Mouse (Mus musculus): Measurements from ENCODE around the gene Ift43. TPM values are rescaled to one million over a fixed set of nuclear protein-coding genes. Genes with fewer than 3 reads are reported as not detected.

Ift43 gene
- polyA plus RNA-seq, 1 experiment from 2014 or later, result 72.9 TPM

DNA sequence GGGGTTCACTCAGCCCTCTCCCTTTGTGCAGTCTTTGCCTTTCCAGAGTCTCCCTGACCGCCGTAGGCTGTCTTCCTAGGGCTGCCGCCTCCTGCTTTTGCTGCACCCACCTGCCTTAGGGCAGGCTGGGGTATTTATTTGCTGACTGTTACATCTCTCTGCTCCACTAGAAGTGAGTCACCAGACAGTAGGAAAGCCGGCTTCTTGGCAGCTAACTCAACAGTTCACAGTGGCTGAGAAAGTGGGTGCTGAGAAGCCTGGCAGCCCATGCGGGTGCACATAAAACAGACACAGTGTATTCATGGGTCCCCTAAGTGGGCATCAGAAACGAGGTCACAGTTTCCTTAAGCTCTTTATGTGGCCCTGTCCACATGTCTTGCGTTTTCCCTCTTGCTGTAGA, 3.5 kb downstream of the Ift43 start:
- no peak overlapping the region for H3K9ac ChIP-seq
- no peak overlapping the region for H3K4me3 ChIP-seq
- H3K4me2 ChIP-seq, result no peak overlapping the region
- H3K4me1 ChIP-seq (replicated peaks), result peaks cover 11% of the 10 kb centered on the region
- no peak for ATAC-seq (ENCODE audit: low FRiP score)
- WGBS, result 96% methylated on average over 7 of the region's 7 CpGs
- peaks cover 41% of the 10 kb centered on the region for H3K36me3 ChIP-seq
- no peak overlapping the region for H3K27ac ChIP-seq
- peaks cover 3% of the 10 kb centered on the region; the same call in 1 of the 2 replicates for H3K27me3 ChIP-seq
- no peaks in the 10 kb centered on the region for H3K9me3 ChIP-seq

DNA sequence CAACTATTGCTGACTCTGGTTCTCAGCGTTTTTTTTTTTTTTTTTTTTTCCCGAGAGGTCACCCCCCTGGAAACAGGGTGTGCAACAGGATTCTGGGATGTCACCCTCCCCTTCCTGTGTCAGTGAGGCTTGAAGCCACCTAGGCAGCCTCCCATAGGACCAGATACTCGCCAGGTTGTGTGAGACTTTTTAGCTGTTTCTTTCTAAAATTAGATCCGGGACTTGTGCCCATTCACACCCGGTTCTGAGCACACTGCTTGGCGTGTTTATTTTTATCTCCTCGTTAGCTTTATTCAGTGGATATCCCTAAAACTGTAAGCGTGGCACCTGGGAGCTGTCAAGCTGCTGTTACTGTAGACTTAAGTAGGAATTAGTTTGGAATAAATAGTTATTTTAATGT, 4.2 kb downstream of the Ift43 start:
- no peak for ATAC-seq (ENCODE audit: low FRiP score)
- Histone ChIP-seq H3K4me1 (replicated peaks) (peaks cover 12% of the 10 kb centered on the region), H3K9me3 (no peaks in the 10 kb centered on the region), H3K4me2 (no peak overlapping the region), H3K4me3 (no peak overlapping the region), H3K36me3 (peaks cover 41% of the 10 kb centered on the region), H3K9ac (no peak overlapping the region), H3K27ac (no peak overlapping the region), H3K27me3 (peaks cover 3% of the 10 kb centered on the region; the same call in 1 of the 2 replicates)
- 87% methylated on average over 8 of the region's 8 CpGs for WGBS

DNA sequence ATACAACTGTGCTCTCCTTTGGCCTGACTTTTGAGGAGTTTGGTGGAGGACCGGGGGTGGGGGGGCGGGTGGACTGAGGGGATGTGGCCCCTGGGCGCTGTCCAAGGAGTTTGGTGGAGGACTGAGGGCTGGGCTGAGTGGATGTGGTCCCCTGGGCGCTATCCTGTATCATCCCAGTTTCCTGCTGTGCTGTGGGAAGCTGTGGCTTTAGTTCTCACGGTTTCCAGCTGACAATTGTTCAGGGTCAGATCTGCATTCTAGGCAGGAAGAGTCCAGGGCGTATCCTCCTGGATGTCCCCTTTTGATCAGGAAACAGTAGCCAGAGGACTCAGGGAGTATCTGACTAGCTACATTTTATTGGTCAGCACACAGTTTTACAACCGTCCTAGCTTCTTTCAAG, 5.7 kb downstream of the Ift43 start:
- Histone ChIP-seq H3K4me2 (no peak overlapping the region), H3K9ac (no peak overlapping the region), H3K27ac (no peak overlapping the region), H3K9me3 (no peaks in the 10 kb centered on the region), H3K27me3 (0 out of 2 replicates have a peak, but pooled peaks cover 2% of the 10 kb centered on the region), H3K4me1 (replicated peaks) (peaks cover 16% of the 10 kb centered on the region), H3K36me3 (peaks cover 47% of the 10 kb centered on the region), H3K4me3 (no peak overlapping the region)
- WGBS, result 69% methylated on average over 7 of the region's 7 CpGs
- ATAC-seq (ENCODE audit: low FRiP score), result no peak

DNA sequence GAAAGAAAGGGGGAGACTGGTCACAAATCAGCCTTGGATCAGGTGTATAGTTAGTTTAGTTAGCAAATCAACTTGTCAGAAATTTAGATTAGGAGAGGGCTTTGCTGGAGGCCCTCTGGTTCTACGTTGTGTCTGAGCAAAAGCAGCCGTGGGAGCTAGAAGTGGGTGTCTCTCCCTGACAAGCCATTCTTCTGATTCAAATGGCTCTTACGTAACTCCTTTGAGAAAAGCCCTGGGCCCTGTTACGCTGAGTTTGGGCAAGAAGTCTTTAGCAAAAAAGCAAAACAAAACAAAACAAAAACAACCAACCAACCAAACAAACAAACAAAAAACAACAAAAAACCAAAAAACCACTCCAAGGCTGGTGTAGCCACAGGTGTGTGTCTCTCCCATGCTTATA, 8.4 kb downstream of the Ift43 start:
- Histone ChIP-seq H3K27ac (no peak overlapping the region), H3K4me1 (replicated peaks) (peaks cover 8% of the 10 kb centered on the region; the same call in 1 of the 2 replicates), H3K27me3 (0 out of 2 replicates have a peak, but pooled peaks cover 2% of the 10 kb centered on the region), H3K9ac (no peak overlapping the region), H3K9me3 (no peaks in the 10 kb centered on the region), H3K36me3 (peaks cover 55% of the 10 kb centered on the region), H3K4me3 (no peak overlapping the region), H3K4me2 (no peak overlapping the region)
- WGBS, result 66% methylated on average over 4 of the region's 4 CpGs
- no peak for ATAC-seq (ENCODE audit: low FRiP score)

DNA sequence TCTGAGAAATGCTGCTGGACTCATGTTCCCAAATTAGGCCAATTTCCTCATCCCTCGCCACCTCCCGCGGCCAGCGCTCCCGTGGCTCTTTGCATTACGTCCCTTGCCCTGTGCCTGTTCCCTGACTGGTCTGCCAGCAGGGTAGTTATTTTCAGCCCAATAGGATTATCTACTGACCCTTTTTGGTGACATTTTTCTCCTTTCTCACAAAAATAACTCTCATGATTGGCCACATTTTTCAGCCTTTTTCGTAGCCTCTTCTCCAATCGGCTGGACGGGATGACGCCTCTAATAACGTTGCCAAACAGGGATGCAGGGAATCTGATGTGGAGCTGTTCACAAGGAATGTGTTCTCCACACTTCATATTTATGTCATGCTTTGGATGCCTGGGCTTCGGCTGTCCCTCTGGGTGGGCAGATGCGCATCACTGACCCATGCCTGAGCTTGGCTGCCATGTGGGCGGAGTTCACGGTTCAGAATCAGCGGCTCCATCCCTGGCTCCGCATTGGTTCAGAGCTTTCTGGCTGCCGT, 9.3 kb downstream of the Ift43 start:
- H3K9ac ChIP-seq, result no peak overlapping the region
- H3K4me1 ChIP-seq (replicated peaks), result peaks cover 8% of the 10 kb centered on the region; the same call in 1 of the 2 replicates
- 0 out of 2 replicates have a peak, but pooled peaks cover 2% of the 10 kb centered on the region for H3K27me3 ChIP-seq
- ATAC-seq (ENCODE audit: low FRiP score), result no peak
- H3K36me3 ChIP-seq, result peaks cover 47% of the 10 kb centered on the region
- no peak overlapping the region for H3K4me2 ChIP-seq
- WGBS, result 53% methylated on average over 18 of the region's 18 CpGs
- no peaks in the 10 kb centered on the region for H3K9me3 ChIP-seq
- no peak overlapping the region for H3K27ac ChIP-seq
- H3K4me3 ChIP-seq, result no peak overlapping the region

GRCm38 (mm10) chr12:86094075-86094474, 11.7 kb downstream of the Ift43 start:
- Histone ChIP-seq H3K9me3 (no peaks in the 10 kb centered on the region), H3K9ac (no peak overlapping the region), H3K36me3 (peaks cover 42% of the 10 kb centered on the region), H3K27me3 (0 out of 2 replicates have a peak, but pooled peaks cover 2% of the 10 kb centered on the region), H3K27ac (no peak overlapping the region), H3K4me2 (no peak overlapping the region), H3K4me3 (no peak overlapping the region), H3K4me1 (replicated peaks) (peaks cover 8% of the 10 kb centered on the region; the same call in 1 of the 2 replicates)
- no peak for ATAC-seq (ENCODE audit: low FRiP score)
- WGBS, result 94% methylated on average over 4 of the region's 4 CpGs

DNA sequence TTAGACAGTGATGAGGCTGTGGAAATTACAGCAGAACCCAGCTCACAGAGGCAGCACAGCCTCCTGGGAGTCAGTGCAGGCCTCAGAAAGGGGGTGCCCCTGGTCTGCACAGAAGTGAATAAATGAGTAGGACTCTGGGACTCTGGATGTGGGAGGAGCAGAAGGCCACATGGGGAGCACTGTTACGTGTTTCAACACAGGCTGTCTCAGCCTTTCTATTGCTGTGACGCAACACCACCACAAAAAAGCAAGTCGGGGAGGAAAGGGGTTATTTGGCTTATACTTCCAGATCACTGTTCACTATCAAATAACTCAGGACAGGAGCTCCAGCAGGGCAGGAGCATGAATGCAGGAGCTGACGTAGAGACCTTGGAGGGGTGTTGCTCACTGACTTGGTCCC, 13.5 kb downstream of the Ift43 start:
- peaks cover 8% of the 10 kb centered on the region; the same call in 1 of the 2 replicates for H3K4me1 ChIP-seq (replicated peaks)
- WGBS, result 83% methylated on average over 4 of the region's 4 CpGs

DNA sequence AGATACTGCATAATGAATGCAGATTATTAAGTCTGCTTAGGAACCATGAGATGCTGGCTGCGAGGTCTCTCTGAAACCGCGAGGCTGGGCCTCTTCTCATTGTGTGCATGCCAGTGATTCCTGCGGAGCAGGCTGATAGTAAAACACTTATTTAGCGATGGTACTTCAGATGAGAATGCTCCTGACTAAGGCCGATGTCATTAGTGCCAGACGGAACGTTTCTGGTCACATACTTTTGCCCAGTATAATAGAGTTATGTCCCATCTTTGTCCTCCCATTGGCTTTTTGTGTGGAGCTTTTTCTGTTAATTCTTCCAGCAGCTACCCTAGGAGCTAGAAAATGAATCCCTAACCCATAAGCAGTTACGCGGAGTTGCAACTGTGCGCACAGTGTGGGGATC, 15.4 kb downstream of the Ift43 start:
- no peak overlapping the region for H3K27ac ChIP-seq
- H3K9ac ChIP-seq, result no peak overlapping the region
- H3K4me1 ChIP-seq (replicated peaks), result peaks cover 8% of the 10 kb centered on the region
- no peaks in the 10 kb centered on the region for H3K27me3 ChIP-seq
- H3K4me3 ChIP-seq, result no peak overlapping the region
- ATAC-seq (ENCODE audit: low FRiP score), result no peak
- H3K9me3 ChIP-seq, result no peaks in the 10 kb centered on the region
- 75% methylated on average over 11 of the region's 11 CpGs for WGBS
- H3K4me2 ChIP-seq, result no peak overlapping the region
- peaks cover 31% of the 10 kb centered on the region for H3K36me3 ChIP-seq

More for the DNA sequence above, 13.5 kb downstream of the Ift43 start:
- Histone ChIP-seq H3K27me3 (0 out of 2 replicates have a peak, but pooled peaks cover 2% of the 10 kb centered on the region), H3K4me3 (no peak overlapping the region), H3K36me3 (peaks cover 37% of the 10 kb centered on the region), H3K4me2 (no peak overlapping the region), H3K9ac (no peak overlapping the region), H3K9me3 (no peaks in the 10 kb centered on the region), H3K27ac (no peak overlapping the region)
- no peak for ATAC-seq (ENCODE audit: low FRiP score)

DNA sequence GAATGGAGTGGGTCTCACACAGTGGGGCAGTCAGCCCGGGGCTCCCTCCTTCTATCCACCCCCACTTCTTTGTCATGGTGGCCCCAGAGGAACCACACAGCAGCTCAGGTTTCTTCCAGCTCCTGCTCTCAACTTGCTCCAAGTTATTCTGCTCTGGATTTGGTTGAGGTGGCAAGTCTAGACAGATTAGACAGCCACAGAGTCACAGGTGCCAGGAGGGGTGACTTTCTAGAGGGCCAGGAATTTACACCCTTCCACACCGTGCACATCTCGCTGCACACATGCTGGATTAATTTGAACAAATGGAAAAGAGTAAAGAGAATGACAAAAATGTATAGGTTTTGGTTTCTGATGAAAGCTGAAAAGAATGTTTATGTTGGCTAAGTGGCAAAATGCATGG, 18.4 kb downstream of the Ift43 start:
- Histone ChIP-seq H3K9me3 (no peaks in the 10 kb centered on the region), H3K27ac (no peak overlapping the region), H3K4me1 (replicated peaks) (peaks cover 28% of the 10 kb centered on the region), H3K36me3 (peaks cover 24% of the 10 kb centered on the region), H3K4me3 (no peak overlapping the region), H3K27me3 (no peaks in the 10 kb centered on the region), H3K4me2 (no peak overlapping the region), H3K9ac (no peak overlapping the region)
- WGBS, result 95% methylated on average over 3 of the region's 3 CpGs
- ATAC-seq (ENCODE audit: low FRiP score), result no peak

DNA sequence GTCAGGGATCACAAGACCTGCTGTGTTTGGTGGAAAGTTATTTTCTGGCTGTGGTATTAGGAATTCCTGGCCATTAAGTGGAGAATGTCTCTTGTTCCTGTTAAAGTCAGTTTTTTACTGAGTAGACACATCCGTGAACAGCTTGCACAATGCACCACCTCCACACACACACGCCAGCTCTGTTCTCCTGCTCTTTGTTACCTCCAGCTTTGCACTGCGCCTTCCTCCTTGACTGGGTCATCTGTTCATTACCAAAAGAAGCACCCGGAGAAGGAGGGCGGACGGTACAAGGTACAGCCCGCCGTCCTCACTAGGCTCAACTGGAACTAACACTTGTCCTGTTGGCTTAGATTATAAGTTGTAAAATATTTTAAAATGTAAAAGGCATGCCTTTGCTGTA, 20.3 kb downstream of the Ift43 start:
- Histone ChIP-seq H3K36me3 (peaks cover 18% of the 10 kb centered on the region; the same call in 1 of the 2 replicates), H3K4me3 (no peak overlapping the region), H3K27me3 (no peaks in the 10 kb centered on the region), H3K27ac (0 out of 2 replicates have a peak overlapping the region, but pooled peaks have one; percentile 53), H3K4me1 (replicated peaks) (peaks cover 28% of the 10 kb centered on the region), H3K4me2 (no peak overlapping the region), H3K9me3 (no peaks in the 10 kb centered on the region), H3K9ac (no peak overlapping the region)
- no peak for ATAC-seq (ENCODE audit: low FRiP score)
- 75% methylated on average over 8 of the region's 8 CpGs for WGBS

DNA sequence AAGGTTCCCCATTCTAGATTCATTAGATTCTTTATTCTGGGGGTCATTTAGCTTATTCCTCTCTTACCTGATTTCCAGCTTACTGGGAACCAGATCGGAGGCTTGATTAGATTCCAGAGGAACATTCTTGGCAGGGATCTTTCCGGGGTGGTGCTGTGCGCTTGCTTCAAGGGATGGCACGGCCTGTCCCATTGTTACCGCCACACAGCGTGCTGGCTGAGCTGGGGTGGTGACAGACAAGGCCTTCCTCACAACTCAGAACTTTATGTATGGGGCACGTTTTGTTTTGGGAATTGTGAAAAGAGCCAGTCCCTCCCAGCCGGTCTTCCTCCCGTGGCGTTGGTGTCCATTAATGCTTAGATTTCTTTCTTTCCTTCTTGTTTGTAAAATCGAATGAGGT, 21.1 kb downstream of the Ift43 start:
- no peaks in the 10 kb centered on the region for H3K9me3 ChIP-seq
- peaks cover 18% of the 10 kb centered on the region for H3K36me3 ChIP-seq
- no peaks in the 10 kb centered on the region for H3K27me3 ChIP-seq
- 15% methylated on average over 11 of the region's 11 CpGs for WGBS
- H3K4me1 ChIP-seq (replicated peaks), result peaks cover 28% of the 10 kb centered on the region
- H3K4me3 ChIP-seq, result no peak overlapping the region
- H3K27ac ChIP-seq, result peak overlapping the region; percentile 53
- no peak for ATAC-seq (ENCODE audit: low FRiP score)
- no peak overlapping the region for H3K4me2 ChIP-seq
- H3K9ac ChIP-seq, result peak overlapping the region; percentile 40; the same call in 1 of the 2 replicates

DNA sequence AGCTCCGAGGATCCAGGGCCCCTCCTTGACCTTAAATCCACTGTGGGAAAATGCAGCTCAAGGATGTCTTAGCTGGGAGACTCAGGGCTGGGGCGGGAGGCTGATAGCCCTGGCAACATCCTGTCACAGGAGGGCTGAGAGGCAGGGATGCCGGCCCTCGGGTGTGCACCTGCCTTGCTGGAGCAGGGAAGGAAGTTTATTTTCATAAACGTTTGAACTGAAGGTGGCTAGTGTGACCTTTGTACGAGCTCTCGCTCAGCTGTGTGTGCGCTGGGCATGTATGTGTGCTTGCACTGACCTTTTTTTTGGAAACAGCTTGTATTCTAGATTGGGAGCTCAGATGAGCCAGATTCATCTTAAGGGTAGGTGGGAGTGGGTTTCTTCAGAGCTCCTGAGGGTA, 21.5 kb downstream of the Ift43 start:
- Histone ChIP-seq H3K9me3 (no peaks in the 10 kb centered on the region), H3K4me3 (no peak overlapping the region), H3K36me3 (peaks cover 16% of the 10 kb centered on the region), H3K27me3 (no peaks in the 10 kb centered on the region), H3K27ac (peak overlapping the region; percentile 53), H3K9ac (peak overlapping the region; percentile 40; the same call in 1 of the 2 replicates), H3K4me2 (no peak overlapping the region), H3K4me1 (replicated peaks) (peaks cover 28% of the 10 kb centered on the region)
- ATAC-seq (ENCODE audit: low FRiP score), result no peak
- 41% methylated on average over 8 of the region's 8 CpGs for WGBS

DNA sequence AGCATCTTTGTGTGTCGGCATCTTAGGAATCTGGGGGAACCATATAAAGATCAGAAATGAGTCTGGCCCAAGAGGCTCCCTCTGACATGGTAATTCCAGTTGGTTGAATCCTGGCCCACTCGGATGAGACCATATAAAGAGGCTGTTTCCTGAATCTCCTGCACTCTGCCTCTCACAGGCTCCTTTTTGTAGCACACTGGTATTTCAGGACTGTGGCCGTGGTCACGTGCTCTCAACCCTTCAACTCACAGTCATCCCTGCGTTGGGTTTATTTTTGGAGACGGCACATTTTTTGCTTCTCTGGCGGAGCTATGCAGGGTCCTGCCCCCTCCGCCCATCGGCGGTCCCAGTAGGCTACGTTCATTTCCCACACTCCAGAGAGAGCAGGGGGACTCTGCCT, 22.0 kb downstream of the Ift43 start:
- Histone ChIP-seq H3K4me1 (replicated peaks) (peaks cover 28% of the 10 kb centered on the region), H3K9ac (0 out of 2 replicates have a peak overlapping the region, but pooled peaks have one; percentile 40), H3K4me3 (no peak overlapping the region), H3K27me3 (no peaks in the 10 kb centered on the region), H3K27ac (no peak overlapping the region), H3K36me3 (peaks cover 16% of the 10 kb centered on the region), H3K4me2 (no peak overlapping the region), H3K9me3 (no peaks in the 10 kb centered on the region)
- no peak for ATAC-seq (ENCODE audit: low FRiP score)
- 79% methylated on average over 11 of the region's 11 CpGs for WGBS
